Mouse (Mus musculus) brain, embryonic 18.5 days (tissue): Measurements from ENCODE around the gene Gm14308.
"Not testable (repeated sequence)": the region's sequence is repeated elsewhere in the genome, so short reads cannot be mapped to it uniquely, and the experiment has no call there.

ENCODE experiments used
- DNase-seq: peaks from one replicate; pipeline ENCODE4 v3.0.0-alpha.2; 2012; ENCODE audit warnings: low read depth, low spot score

Gm14308 gene

GRCm38 (mm10) chr2:176636244-176636643 lies at the start of gene Gm14308:
Gene Gm14308 (minus strand): TSS chr2:176636344.
- not testable (repeated sequence) for DNase-seq

- not testable (repeated sequence) for DNase-seq
Measured at GRCm38 (mm10) chr2:176670222-176670621, 34.1 kb upstream of the Gm14308 start, which contains the start of gene Zfp973. Gene Zfp973 (plus strand): TSS chr2:176670522.
